Mouse (Mus musculus): ENCODE data around the gene Ccnt1. TPM values are rescaled to one million over a fixed set of nuclear protein-coding genes. Genes with fewer than 3 reads are reported as not detected.
"Not testable (repeated sequence)": the region's sequence is repeated elsewhere in the genome, so short reads cannot be mapped to it uniquely, and the experiment has no call there.

Ccnt1 gene
- total RNA-seq, 2 experiments from 2014 or later = 45.5 to 45.9 TPM

DNA sequence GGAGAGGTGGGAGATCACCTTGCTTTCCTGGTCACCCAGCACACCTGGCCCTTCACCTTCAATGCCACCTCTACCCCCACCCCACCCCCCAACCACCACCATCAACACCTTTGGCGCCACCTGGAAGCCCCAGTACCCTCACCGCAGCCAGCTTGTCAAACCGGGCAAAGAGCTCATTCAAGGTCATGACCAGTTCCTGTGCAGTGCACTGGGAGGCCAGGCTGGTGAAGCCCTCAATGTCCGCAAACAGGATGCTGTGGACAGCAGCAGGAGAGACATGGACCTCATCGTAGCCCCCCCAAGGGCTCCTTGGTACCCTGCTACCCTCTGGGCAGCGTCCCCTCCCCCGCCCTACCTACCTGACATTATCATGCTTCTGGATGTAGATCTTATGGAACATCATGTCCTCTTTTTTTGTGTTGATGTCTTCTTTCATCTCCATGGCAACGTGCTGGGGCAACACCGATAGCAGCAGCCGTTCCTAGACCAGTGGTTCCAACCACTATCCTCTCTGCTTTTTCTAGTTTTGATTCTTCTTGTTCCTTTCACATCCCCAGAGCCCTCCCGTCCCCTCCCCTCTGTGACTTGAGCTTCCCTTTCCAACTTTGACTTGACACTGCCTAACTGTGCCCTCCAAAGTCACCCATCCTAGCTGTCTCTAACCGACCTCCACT, 29.4 kb upstream of the Ccnt1 start:
- DNase-seq (ENCODE audit: low spot score in 2 of 2) = no peak
- intact Hi-C loops (cut with DNase I) = no loop called here

GRCm38 (mm10) chr15:98596609-98597008, 25.9 kb upstream of the Ccnt1 start:
- intact Hi-C loops (cut with DNase I) = no loop called here
- DNase-seq (ENCODE audit: low spot score in 2 of 2) = no peak

GRCm38 (mm10) chr15:98595049-98595448, 24.3 kb upstream of the Ccnt1 start:
- intact Hi-C loops (cut with DNase I) = no loop called here
- DNase-seq (ENCODE audit: low spot score in 2 of 2) = no peak

- intact Hi-C loops (cut with DNase I) = no loop called here
- DNase-seq (ENCODE audit: low spot score in 2 of 2) = peak in 1 of 2 experiments; percentile 83
Observed at GRCm38 (mm10) chr15:98594193-98594592, 23.5 kb upstream of the Ccnt1 start.

GRCm38 (mm10) chr15:98591396-98591795, 20.7 kb upstream of the Ccnt1 start:
- DNase-seq (ENCODE audit: low spot score in 2 of 2) = no peak
- intact Hi-C loops (cut with DNase I) = no loop called here

GRCm38 (mm10) chr15:98589640-98590336, 19.1 kb upstream of the Ccnt1 start:
- intact Hi-C loops (cut with DNase I) = no loop called here
- no peak for DNase-seq (ENCODE audit: low spot score in 2 of 2)

GRCm38 (mm10) chr15:98587751-98588150, 17.0 kb upstream of the Ccnt1 start:
- intact Hi-C loops (cut with DNase I) = no loop called here
- DNase-seq (ENCODE audit: low spot score in 2 of 2) = no peak

GRCm38 (mm10) chr15:98586141-98586540, 15.4 kb upstream of the Ccnt1 start:
- DNase-seq (ENCODE audit: low spot score in 2 of 2); intact Hi-C loops (cut with DNase I): not testable (repeated sequence)

- no peak for DNase-seq (ENCODE audit: low spot score in 2 of 2)
- intact Hi-C loops (cut with DNase I) = no loop called here
Observed at GRCm38 (mm10) chr15:98585421-98585820, 14.7 kb upstream of the Ccnt1 start.

DNA sequence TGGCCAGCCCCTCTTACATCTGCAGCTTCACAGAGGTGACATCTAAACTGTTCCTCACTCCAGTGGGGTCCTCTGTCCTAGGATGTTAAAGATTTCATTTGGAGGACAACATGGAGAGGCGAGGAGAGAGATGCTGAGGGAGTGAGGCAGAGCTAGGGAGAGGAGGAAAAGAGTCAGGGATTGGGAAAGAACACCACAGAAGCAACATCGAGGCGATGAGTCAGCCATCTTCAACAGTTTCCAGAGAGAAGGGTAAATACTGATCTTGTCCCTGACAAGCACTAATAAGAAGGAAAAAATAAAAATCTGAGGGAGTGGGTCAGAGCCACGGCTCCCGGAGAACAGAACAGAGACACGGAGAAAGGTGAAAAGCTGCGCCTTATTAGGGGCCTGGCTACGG, 12.3 kb upstream of the Ccnt1 start:
- no peak for DNase-seq (ENCODE audit: low spot score in 2 of 2)
- intact Hi-C loops (cut with DNase I) = no loop called here

- intact Hi-C loops (cut with DNase I) = no loop called here
- DNase-seq (ENCODE audit: low spot score in 2 of 2) = peak in 1 of 2 experiments; percentile 34
Observed at GRCm38 (mm10) chr15:98582410-98582809, 11.7 kb upstream of the Ccnt1 start.

GRCm38 (mm10) chr15:98579795-98580464, 9.2 kb upstream of the Ccnt1 start:
- intact Hi-C loops (cut with DNase I) = loop anchor here (1.0 to 10.0 kb wide), 3 partner anchors 37 to 215 kb away; no protein-coding TSS in a partner anchor
- DNase-seq (ENCODE audit: low spot score in 2 of 2) = peak; percentile 83 to 85

GRCm38 (mm10) chr15:98579310-98579709, 8.6 kb upstream of the Ccnt1 start:
- no peak for DNase-seq (ENCODE audit: low spot score in 2 of 2)
- intact Hi-C loops (cut with DNase I) = loop anchor here (5.0 to 10.0 kb wide), 2 partner anchors 133 to 215 kb away; no protein-coding TSS in a partner anchor

DNA sequence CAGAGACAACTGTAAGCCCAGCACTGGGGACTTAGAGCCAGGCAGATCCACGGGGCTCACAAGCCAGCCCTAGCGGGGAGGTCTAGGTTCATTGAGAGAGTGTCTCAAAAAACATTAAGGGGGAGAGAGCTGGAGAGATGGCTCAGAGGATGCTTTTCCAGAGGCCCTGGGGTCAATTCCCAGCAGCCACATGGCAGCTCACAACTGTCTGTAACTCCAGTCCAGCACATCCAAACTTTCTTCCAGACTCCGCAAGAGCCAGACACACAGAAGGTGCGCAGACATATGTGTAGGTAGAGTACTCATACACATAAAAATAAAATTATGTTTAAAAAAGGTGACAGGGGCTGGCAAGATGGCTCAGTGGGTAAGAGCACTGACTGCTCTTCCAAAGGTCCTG, 2.6 kb upstream of the Ccnt1 start:
- no peak for DNase-seq (ENCODE audit: low spot score in 2 of 2)
- intact Hi-C loops (cut with DNase I) = loop anchor here (10.0 kb wide), 1 partner anchor 222 kb away; no protein-coding TSS in a partner anchor

GRCm38 (mm10) chr15:98569795-98570365, 843 bp downstream of the Ccnt1 start:
- DNase-seq (ENCODE audit: low spot score in 2 of 2) = no peak
- intact Hi-C loops (cut with DNase I) = loop anchor here (5.0 to 10.0 kb wide), 2 partner anchors 38 to 225 kb away; partner anchors contain the start of gene Kansl2

- no peak for DNase-seq (ENCODE audit: low spot score in 2 of 2)
- intact Hi-C loops (cut with DNase I) = loop anchor here (5.0 kb wide), 1 partner anchor 37 kb away; the partner anchor contains the start of gene Kansl2
Observed at GRCm38 (mm10) chr15:98569216-98569615, 1.5 kb downstream of the Ccnt1 start.

GRCm38 (mm10) chr15:98568256-98569033, 2.3 kb downstream of the Ccnt1 start:
- DNase-seq (ENCODE audit: low spot score in 2 of 2) = no peak
- intact Hi-C loops (cut with DNase I) = loop anchor here (5.0 kb wide), 1 partner anchor 36 kb away; the partner anchor contains the start of gene Kansl2

GRCm38 (mm10) chr15:98567278-98568134, 3.2 kb downstream of the Ccnt1 start:
- peak; percentile 100 for DNase-seq (ENCODE audit: low spot score in 2 of 2)
- intact Hi-C loops (cut with DNase I) = loop anchor here (5.0 kb wide), 1 partner anchor 35 kb away; the partner anchor contains the start of gene Kansl2

All from left cerebral cortex, postnatal 25 days (tissue).